Mouse (Mus musculus): Measurements from ENCODE around the gene Ercc6.

GRCm38 (mm10) chr14:32501303-32501702 lies 12.0 kb upstream of the Ercc6 start:
- no peak for TF ChIP-seq CTCF (IDR thresholded peaks at IDR 0.05; ENCODE audit: low read depth, low read length)
- no peak for TF ChIP-seq POLR2AphosphoS5 (IDR thresholded peaks at IDR 0.05; ENCODE audit: insufficient replicate concordance, low read depth, low read length)
- TF ChIP-seq TAL1 (conservative IDR thresholded peaks at IDR 0.05; ENCODE audit: low read depth, low read length), result no peak
- no peak for TF ChIP-seq GATA1 (IDR thresholded peaks at IDR 0.05; ENCODE audit: borderline replicate concordance, low read length)
- no peak for TF ChIP-seq GATA2 (IDR thresholded peaks at IDR 0.05; ENCODE audit: borderline replicate concordance, low read depth, low read length)

Measured in G1E (cell line).